Mouse (Mus musculus) megakaryocyte, embryonic 14.5 days (primary cell): Measurements from ENCODE around the gene Capn15. TPM values are rescaled to one million over a fixed set of nuclear protein-coding genes. Genes with fewer than 3 reads are reported as not detected.

Source experiments
- H3K27me3 ChIP-seq: replicated peaks from 2 replicates; pipeline ENCODE3; 2012; ENCODE audit warnings: inconsistent platforms
- H3K36me3 ChIP-seq: replicated peaks from 2 replicates; pipeline ENCODE3; 2012; ENCODE audit warnings: low read length, inconsistent platforms, mixed read lengths
- H3K4me1 ChIP-seq: 2 replicates; pipeline ENCODE4 v1.6.1; 2012; ENCODE audit warnings: inconsistent platforms
- H3K4me3 ChIP-seq: replicated peaks from 2 replicates; pipeline ENCODE3; 2012; ENCODE audit warnings: moderate library complexity, mild to moderate bottlenecking, inconsistent platforms
- H3K9me3 ChIP-seq: 2 replicates; pipeline ENCODE4 v1.6.1; 2012; ENCODE audit warnings: inconsistent platforms
- FLI1 ChIP-seq: IDR thresholded peaks from 2 replicates; pipeline ENCODE4 v1.6.1; 2012; ENCODE audit warnings: low read length, inconsistent platforms, mixed read lengths
- GATA1 ChIP-seq: IDR thresholded peaks from 3 replicates; pipeline ENCODE4 v1.6.1; 2012; ENCODE audit warnings: mixed read lengths, low read length, inconsistent platforms, borderline replicate concordance
- polyA plus RNA-seq: library from polyadenylated mRNA; stranded (reverse); fragments of >175 nt; gene quantifications from 2 replicates; pipeline ENCODE4 v1.2.3, GENCODE M21; 2012; ENCODE audit warnings: low replicate concordance; ENCODE audit not compliant: insufficient read depth

The Capn15 gene
- polyA plus RNA-seq, 1 experiment, result 12.2 TPM

GRCm38 (mm10) chr17:25947576-25947975, 38.0 kb downstream of the Capn15 start:
- Histone ChIP-seq H3K4me1 (peaks cover 49% of the 10 kb centered on the region), H3K36me3 (no peaks in the 10 kb centered on the region), H3K27me3 (peaks cover 65% of the 10 kb centered on the region), H3K9me3 (no peaks in the 10 kb centered on the region), H3K4me3 (no peak overlapping the region)
- TF ChIP-seq FLI1 (no peak), GATA1 (no peak)

- Histone ChIP-seq H3K4me3 (no peak overlapping the region), H3K27me3 (peaks cover 58% of the 10 kb centered on the region), H3K4me1 (peaks cover 51% of the 10 kb centered on the region)
Observed at GRCm38 (mm10) chr17:25946891-25947290, 38.7 kb downstream of the Capn15 start.

GRCm38 (mm10) chr17:25946349-25946748, 39.2 kb downstream of the Capn15 start:
- no peaks in the 10 kb centered on the region for H3K36me3 ChIP-seq
- no peak overlapping the region for H3K4me3 ChIP-seq
- no peaks in the 10 kb centered on the region for H3K9me3 ChIP-seq
- H3K27me3 ChIP-seq, result peaks cover 52% of the 10 kb centered on the region
- no peak for TF ChIP-seq GATA1
- TF ChIP-seq FLI1, result no peak
- H3K4me1 ChIP-seq, result peaks cover 46% of the 10 kb centered on the region

More at GRCm38 (mm10) chr17:25946891-25947290, 38.7 kb downstream of the Capn15 start:
- Histone ChIP-seq H3K36me3 (no peaks in the 10 kb centered on the region), H3K9me3 (no peaks in the 10 kb centered on the region)
- TF ChIP-seq GATA1 (no peak), FLI1 (no peak)

- no peak for TF ChIP-seq GATA1
- no peak for TF ChIP-seq FLI1
- Histone ChIP-seq H3K9me3 (no peaks in the 10 kb centered on the region), H3K4me3 (no peak overlapping the region), H3K4me1 (peaks cover 48% of the 10 kb centered on the region), H3K27me3 (peaks cover 45% of the 10 kb centered on the region), H3K36me3 (no peaks in the 10 kb centered on the region)
Observed at GRCm38 (mm10) chr17:25945517-25946155, 40.0 kb downstream of the Capn15 start.

- Histone ChIP-seq H3K27me3 (peaks cover 35% of the 10 kb centered on the region), H3K4me3 (no peak within 1 kb of the TSS), H3K9me3 (no peaks in the 10 kb centered on the region), H3K36me3 (peaks cover 4% of the 10 kb centered on the region), H3K4me1 (peaks cover 58% of the 10 kb centered on the region)
- TF ChIP-seq FLI1, result no peak
- TF ChIP-seq GATA1, result no peak
Observed at GRCm38 (mm10) chr17:25944366-25945163, 41.0 kb downstream of the Capn15 start, which contains the start of the genes Pigq and Nhlrc4. TSS of gene Pigq (minus strand) at chr17:25944936. TSS of gene Nhlrc4 (minus strand) at chr17:25944961.

GRCm38 (mm10) chr17:25943769-25944168, 41.8 kb downstream of the Capn15 start:
- H3K36me3 ChIP-seq, result peaks cover 9% of the 10 kb centered on the region
- H3K4me1 ChIP-seq, result peaks cover 59% of the 10 kb centered on the region
- no peak overlapping the region for H3K4me3 ChIP-seq
- H3K27me3 ChIP-seq, result peaks cover 31% of the 10 kb centered on the region
- no peaks in the 10 kb centered on the region for H3K9me3 ChIP-seq
- TF ChIP-seq FLI1, result no peak
- TF ChIP-seq GATA1, result no peak

GRCm38 (mm10) chr17:25943221-25943620, 42.4 kb downstream of the Capn15 start:
- TF ChIP-seq GATA1, result no peak
- TF ChIP-seq FLI1, result no peak
- Histone ChIP-seq H3K36me3 (peaks cover 13% of the 10 kb centered on the region), H3K27me3 (peaks cover 28% of the 10 kb centered on the region), H3K4me1 (peaks cover 59% of the 10 kb centered on the region), H3K4me3 (no peak overlapping the region), H3K9me3 (no peaks in the 10 kb centered on the region)

- Histone ChIP-seq H3K4me1 (peaks cover 59% of the 10 kb centered on the region), H3K36me3 (peaks cover 18% of the 10 kb centered on the region), H3K4me3 (peak overlapping the region; percentile 96), H3K9me3 (no peaks in the 10 kb centered on the region), H3K27me3 (peaks cover 22% of the 10 kb centered on the region)
- TF ChIP-seq FLI1 (no peak), GATA1 (no peak)
Observed at GRCm38 (mm10) chr17:25942597-25943151, 42.9 kb downstream of the Capn15 start.

GRCm38 (mm10) chr17:25941511-25942241, 43.9 kb downstream of the Capn15 start:
- H3K4me3 ChIP-seq, result peak overlapping the region; percentile 96
- TF ChIP-seq GATA1 (no peak), FLI1 (no peak)
- H3K36me3 ChIP-seq, result peaks cover 28% of the 10 kb centered on the region
- peaks cover 64% of the 10 kb centered on the region for H3K4me1 ChIP-seq
- H3K9me3 ChIP-seq, result no peaks in the 10 kb centered on the region
- peaks cover 14% of the 10 kb centered on the region for H3K27me3 ChIP-seq
